Mouse (Mus musculus): Measurements from ENCODE around the gene Gabra1.

Gene Gabra1

DNA sequence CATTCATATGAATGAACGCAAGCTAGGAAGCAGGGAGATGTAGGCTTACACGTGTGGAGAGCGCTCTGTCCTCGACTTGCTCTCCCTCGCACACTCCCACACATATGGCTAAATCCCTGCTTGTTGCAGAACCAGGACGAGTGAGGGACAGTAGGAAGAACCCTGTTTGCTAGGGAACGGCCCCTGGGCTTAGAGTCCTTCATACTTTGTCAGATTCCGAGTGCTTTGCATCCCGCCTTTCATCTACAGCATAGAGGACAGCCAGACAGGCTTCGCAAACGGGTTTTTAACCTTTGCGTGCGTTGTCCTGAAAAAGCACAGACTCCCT lies at the start of gene Gabra1:
TSS of gene Gabra1 (minus strand) at position 106 of the 328 bp plus-strand sequence.
- DNase-seq = peak; percentile 28

DNA sequence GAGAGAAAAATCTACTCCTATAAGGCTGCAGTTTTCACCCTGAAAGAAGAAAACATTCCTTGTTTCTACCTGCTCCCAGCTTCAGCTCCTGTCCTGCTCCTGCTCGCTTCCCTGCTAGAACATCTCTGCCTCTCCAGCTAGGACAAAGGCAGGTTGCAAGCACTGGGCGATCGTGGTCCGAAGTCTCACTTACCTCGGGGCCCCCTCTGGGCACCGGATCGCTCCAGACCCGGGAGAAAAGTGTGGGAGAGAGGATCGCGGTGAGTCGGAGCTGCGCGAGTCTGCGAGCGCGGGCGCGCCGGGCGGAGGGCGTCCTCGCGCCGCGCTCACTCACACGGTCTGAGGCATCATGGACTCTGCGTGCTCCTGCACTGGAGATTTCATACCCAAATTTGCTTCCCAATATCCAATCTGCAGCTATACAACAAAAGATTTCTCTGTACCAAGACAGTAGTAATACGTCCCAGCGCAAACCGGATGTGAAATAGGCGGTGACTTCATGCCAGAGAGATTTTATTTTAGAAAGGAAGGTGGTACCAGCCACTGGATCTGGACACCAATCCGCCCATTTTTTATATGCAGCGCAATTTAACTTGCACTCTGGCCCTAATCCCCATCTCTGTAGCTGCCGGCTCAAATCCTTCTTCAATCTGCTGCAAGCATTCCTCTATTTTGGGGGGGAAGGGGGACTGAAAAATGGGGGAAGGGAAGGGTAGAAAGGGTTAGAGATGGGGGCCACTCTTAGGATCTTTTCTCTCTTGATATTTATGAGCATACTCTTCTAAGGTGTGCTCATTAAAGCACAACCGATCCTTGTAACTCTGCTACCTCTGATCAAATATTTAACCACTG lies 531 bp downstream of the Gabra1 start:
- peak; percentile 58 for DNase-seq

DNA sequence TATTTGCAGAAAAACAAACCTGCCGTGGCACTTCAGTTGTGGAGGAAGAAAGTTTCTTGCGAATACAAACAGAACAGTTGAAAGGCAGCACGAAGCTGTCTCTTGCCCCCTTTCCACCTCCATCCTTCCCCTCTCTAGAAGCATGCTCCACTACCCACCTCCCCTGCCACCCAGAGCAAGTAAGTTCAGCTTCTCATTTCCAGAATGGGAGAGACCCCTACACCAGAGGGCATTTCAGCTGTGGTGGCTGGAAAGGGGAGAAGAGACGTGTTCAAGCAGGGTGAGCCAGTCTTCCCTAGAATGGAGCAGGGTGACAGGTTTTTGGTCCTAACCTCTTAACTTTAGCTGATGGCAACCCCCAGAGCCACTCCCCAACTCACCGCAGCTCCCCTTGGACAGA lies 1.3 kb downstream of the Gabra1 start:
- DNase-seq = peak; percentile 11

DNA sequence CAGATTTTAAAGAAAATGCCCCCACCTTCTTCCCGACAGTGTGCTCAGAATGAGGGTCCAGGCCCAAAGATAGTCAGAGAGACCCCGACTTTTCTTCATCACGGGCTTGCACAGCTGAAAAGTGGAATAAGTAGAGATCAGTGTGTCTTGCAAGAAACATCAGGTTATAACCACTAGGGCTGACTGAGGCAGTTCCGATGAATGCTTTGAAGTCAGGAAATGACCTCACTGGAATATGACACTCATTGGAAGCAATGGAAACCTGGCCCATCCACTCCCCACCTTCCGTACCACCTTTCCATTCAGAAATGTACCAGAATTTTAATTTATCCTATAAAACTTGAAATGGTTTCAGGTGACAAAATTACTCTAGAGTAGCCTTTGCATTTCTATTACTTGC lies 3.2 kb downstream of the Gabra1 start:
- no peak for DNase-seq

DNA sequence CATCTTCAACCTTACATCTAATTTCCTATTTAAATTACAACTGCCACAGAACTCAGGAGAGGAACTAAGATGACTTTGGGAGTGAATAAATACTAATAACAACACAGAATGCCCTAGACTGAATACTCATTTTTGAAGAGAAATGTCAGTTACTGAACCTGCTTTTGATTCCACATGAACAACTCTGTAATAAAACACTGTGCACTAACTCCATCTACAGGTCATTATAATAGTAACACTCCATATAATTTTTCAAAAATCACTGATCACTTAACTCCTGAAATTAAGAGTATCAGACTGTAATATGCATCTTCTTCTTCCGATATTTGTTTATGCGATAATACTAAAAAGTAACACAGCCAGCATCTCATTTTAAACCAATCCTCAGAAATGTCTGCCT lies 4.4 kb downstream of the Gabra1 start:
- DNase-seq = no peak

DNA sequence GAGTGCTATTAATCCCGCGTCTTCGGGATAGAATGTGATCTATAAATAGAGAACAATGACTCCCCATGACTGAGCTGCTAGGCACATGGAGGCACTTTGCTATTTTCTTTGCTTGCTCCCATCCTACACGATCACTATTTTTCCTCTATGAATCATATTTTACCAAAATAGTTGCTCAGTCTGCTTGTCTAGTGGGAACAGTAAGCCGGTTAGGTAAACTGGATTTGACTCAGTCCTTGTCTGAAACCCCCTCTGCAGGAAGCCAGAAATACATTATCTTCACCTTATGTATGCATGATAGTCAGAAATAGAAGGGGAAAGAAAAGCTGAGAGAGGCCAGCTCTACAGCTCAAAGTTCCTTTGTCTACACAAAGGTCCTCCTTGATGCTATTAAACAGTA lies 31.3 kb downstream of the Gabra1 start:
- no peak for DNase-seq

DNA sequence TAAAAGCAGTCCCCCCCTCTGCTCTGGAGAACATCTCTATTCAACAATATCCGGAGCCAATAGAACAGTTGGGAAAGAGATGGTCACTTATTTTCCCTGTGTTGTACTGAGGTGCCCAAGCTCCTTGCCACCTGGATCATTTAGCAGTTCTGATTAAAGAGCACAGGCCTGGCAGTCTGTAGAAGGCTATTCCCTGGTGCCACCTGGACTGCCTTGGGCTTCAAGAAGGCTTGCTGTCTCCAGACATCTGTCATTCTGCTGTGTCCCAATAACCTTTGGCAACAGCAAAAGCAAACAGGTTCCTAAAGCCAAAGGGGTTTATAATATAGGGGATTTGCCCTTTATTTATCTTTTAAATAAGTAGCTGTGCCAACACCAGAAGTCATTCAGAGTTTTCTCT lies 65.8 kb downstream of the Gabra1 start:
- no peak for DNase-seq

DNA sequence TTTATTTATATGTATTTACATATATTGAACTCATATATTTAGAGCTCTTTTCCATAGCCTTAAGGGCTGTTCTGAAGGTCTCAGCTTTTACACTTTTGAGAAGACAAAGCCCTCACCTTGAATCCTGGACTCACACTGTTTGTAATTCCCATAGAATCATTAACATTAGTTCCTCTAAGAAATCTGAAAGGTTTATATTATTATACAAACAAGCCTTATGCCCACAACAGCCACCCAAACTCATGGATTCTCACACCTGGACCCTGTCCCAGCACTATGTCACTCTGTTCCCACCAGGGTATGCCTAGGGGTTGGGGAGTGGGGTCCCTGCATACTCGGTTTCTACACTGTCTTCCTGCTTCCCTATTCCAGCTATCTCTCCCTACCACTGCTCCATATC lies 72.7 kb downstream of the Gabra1 start:
- no peak for DNase-seq

DNA sequence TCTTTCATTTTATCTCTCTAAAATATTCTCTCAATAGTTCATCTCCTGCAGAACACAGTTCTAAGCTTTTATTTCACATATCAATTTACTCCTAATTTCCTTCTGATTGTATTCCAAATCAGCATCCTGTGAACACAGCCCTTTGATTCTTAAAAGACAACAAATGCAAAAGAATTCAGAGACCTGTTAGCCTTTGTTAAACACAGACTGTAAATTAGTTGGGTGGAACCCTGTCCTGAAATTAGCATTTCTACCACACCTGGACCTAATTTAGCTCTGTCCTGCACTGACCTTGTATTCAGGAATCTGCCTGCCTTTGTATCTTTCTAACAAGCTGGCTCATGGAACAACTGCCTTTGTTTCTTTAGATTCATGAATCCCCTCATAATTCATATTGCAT lies 73.1 kb downstream of the Gabra1 start:
- no peak for DNase-seq

DNA sequence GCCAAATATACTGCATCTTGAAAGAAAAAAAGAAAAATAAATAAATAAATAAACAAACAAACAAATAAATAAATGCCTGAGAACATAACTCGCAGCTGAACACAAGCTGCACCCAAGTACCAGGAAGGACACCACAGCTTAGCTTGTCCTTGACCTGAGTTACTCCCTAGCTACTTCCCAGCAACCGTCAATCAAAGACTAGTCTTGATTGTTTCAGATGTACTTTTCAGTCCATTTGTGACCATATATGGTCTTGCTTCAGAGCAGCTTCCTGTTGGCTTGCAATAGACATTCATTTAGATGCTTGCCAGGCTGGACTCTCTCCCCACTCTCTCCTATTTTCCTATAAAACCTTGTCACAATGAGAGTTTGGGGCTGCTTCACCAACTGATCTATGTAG lies 87.2 kb downstream of the Gabra1 start:
- no peak for DNase-seq
